Mouse (Mus musculus) ovary, postnatal 10 days (tissue): Measurements from ENCODE around the gene Adamtsl5.
A peak's percentile ranks its signal among the peaks of the same experiment; 100 is the strongest.
"Not testable (repeated sequence)": the region's sequence is repeated elsewhere in the genome, so short reads cannot be mapped to it uniquely, and the experiment has no call there.

Experiments used
- DNase-seq: peaks from one replicate; pipeline ENCODE4 v3.0.0; 2022; ENCODE audit warnings: low spot score

The Adamtsl5 gene

GRCm38 (mm10) chr10:80371983-80372382, 23.8 kb upstream of the Adamtsl5 start:
- no peak for DNase-seq

GRCm38 (mm10) chr10:80371411-80371966, 23.3 kb upstream of the Adamtsl5 start:
- DNase-seq, result no peak

GRCm38 (mm10) chr10:80369995-80370747, 22.0 kb upstream of the Adamtsl5 start:
- DNase-seq, result no peak

GRCm38 (mm10) chr10:80368392-80368791, 20.2 kb upstream of the Adamtsl5 start:
- no peak for DNase-seq

- no peak for DNase-seq
Observed at GRCm38 (mm10) chr10:80367954-80368353, 19.7 kb upstream of the Adamtsl5 start.

GRCm38 (mm10) chr10:80365736-80366135, 17.5 kb upstream of the Adamtsl5 start:
- no peak for DNase-seq

- no peak for DNase-seq
Observed at GRCm38 (mm10) chr10:80363734-80364133, 15.5 kb upstream of the Adamtsl5 start.

- DNase-seq, result no peak
Observed at GRCm38 (mm10) chr10:80357994-80358639, 9.9 kb upstream of the Adamtsl5 start.

GRCm38 (mm10) chr10:80357336-80357735, 9.1 kb upstream of the Adamtsl5 start:
- no peak for DNase-seq

GRCm38 (mm10) chr10:80356737-80357136, 8.5 kb upstream of the Adamtsl5 start:
- no peak for DNase-seq

- no peak for DNase-seq
Observed at GRCm38 (mm10) chr10:80356001-80356682, 7.9 kb upstream of the Adamtsl5 start, which contains the start of gene Plk5. Plk5 (plus strand) TSS chr10:80356459.

- no peak for DNase-seq
Observed at GRCm38 (mm10) chr10:80355431-80355830, 7.2 kb upstream of the Adamtsl5 start.

- no peak for DNase-seq
Observed at GRCm38 (mm10) chr10:80352727-80353126, 4.5 kb upstream of the Adamtsl5 start.

- DNase-seq, result no peak
Observed at GRCm38 (mm10) chr10:80351896-80352295, 3.7 kb upstream of the Adamtsl5 start.

- peak; percentile 82 for DNase-seq
Observed at GRCm38 (mm10) chr10:80350292-80350691, 2.1 kb upstream of the Adamtsl5 start.

GRCm38 (mm10) chr10:80348981-80349380, 769 bp upstream of the Adamtsl5 start:
- DNase-seq, result no peak

GRCm38 (mm10) chr10:80347514-80347967, 671 bp downstream of the Adamtsl5 start:
- no peak for DNase-seq

- DNase-seq, result not testable (repeated sequence)
Observed at GRCm38 (mm10) chr10:80345929-80346328, 2.3 kb downstream of the Adamtsl5 start.

GRCm38 (mm10) chr10:80345122-80345521, 3.1 kb downstream of the Adamtsl5 start:
- DNase-seq, result no peak

- DNase-seq, result no peak
Observed at GRCm38 (mm10) chr10:80344131-80344661, 4.0 kb downstream of the Adamtsl5 start.

- DNase-seq, result no peak
Observed at GRCm38 (mm10) chr10:80343425-80343895, 4.8 kb downstream of the Adamtsl5 start.
